Mouse (Mus musculus) ES-E14 (cell line): ENCODE measurements around the gene Kcnab1. TPM values are rescaled to one million over a fixed set of nuclear protein-coding genes. Genes with fewer than 3 reads are reported as not detected.

ENCODE experiments used
- DNase-seq: peaks from one replicate; pipeline ENCODE4 v3.0.0-alpha.2; 2013; ENCODE audit warnings: low read depth, low spot score
- H3K27ac ChIP-seq: 2 replicates; pipeline ENCODE4 v1.5.1; 2012; ENCODE audit warnings: low read depth, mild to moderate bottlenecking, low read length, moderate library complexity, mixed read lengths; ENCODE audit not compliant: poor library complexity, insufficient read depth, severe bottlenecking
- H3K36me3 ChIP-seq: 2 replicates; pipeline ENCODE4 v1.6.1; 2012; ENCODE audit warnings: mild to moderate bottlenecking, low read length, moderate library complexity, mixed read lengths; ENCODE audit not compliant: control insufficient read depth, poor library complexity, insufficient read depth, severe bottlenecking
- H3K4me1 ChIP-seq, 2 experiments: fragments of 150-350 bp in 1 of 2; sonication (generic) in 1 of 2; 2 replicates each; pipeline ENCODE4 v1.6.1; 2012; ENCODE audit warnings: low read length in 2 of 2, mild to moderate bottlenecking in 1 of 2, mixed read lengths in 1 of 2; ENCODE audit not compliant: control insufficient read depth in 2 of 2, insufficient read depth in 2 of 2, poor library complexity in 1 of 2
- H3K4me3 ChIP-seq, 2 experiments: fragments of 150-350 bp in 1 of 2; sonication (generic) in 1 of 2; 2 replicates each; pipeline ENCODE4 v1.5.1; 2012; ENCODE audit warnings: low read length in 2 of 2, low read depth in 1 of 2, mild to moderate bottlenecking in 1 of 2, mixed read lengths in 1 of 2; ENCODE audit not compliant: insufficient read depth in 1 of 2, poor library complexity in 1 of 2, severe bottlenecking in 1 of 2
- H3K9ac ChIP-seq: 2 replicates; pipeline ENCODE4 v1.6.1; 2012; ENCODE audit warnings: low read depth, mild to moderate bottlenecking, low read length, mixed read lengths; ENCODE audit not compliant: poor library complexity, insufficient read depth, severe bottlenecking
- H3K9me3 ChIP-seq: fragments of 150-350 bp; sonication (generic); 2 replicates; pipeline ENCODE4 v1.6.1; 2012; ENCODE audit warnings: low read depth, mild to moderate bottlenecking, low read length; ENCODE audit not compliant: control insufficient read depth, insufficient read depth
- CHD2 ChIP-seq: IDR thresholded peaks from 2 replicates; pipeline ENCODE4 v1.6.1; 2014; ENCODE audit warnings: mild to moderate bottlenecking, low read depth, low read length, inconsistent platforms
- HCFC1 ChIP-seq: IDR thresholded peaks from 2 replicates; pipeline ENCODE4 v1.6.1; 2012; ENCODE audit warnings: low read length, inconsistent platforms, borderline replicate concordance; ENCODE audit not compliant: insufficient read depth
- MAFK ChIP-seq: IDR thresholded peaks from 2 replicates; pipeline ENCODE4 v1.6.1; 2014; ENCODE audit warnings: mild to moderate bottlenecking, low read depth, low read length, inconsistent platforms; ENCODE audit not compliant: insufficient read depth
- ZC3H11A ChIP-seq: IDR thresholded peaks from 2 replicates; pipeline ENCODE4 v1.6.1; 2012; ENCODE audit warnings: low read depth, mild to moderate bottlenecking, inconsistent platforms, low read length, borderline replicate concordance
- ZNF384 ChIP-seq: IDR thresholded peaks from 2 replicates; pipeline ENCODE4 v1.6.1; 2012; ENCODE audit warnings: low read depth, low read length, inconsistent platforms
- in situ Hi-C, 2 experiments: fragments of 600-800 bp; cut with MboI; formaldehyde crosslinking; loops; one replicate each; pipeline ENCODE4 v1.15.1; 2025; ENCODE audit warnings: low sequenced_read_pairs in 2 of 2, inconsistent platforms in 1 of 2; ENCODE audit not compliant: unreplicated experiment in 2 of 2
- total RNA-seq: library from RNA; depleted of rRNA; stranded (reverse); fragments of 300-350 nt; gene quantifications from 2 replicates; pipeline ENCODE4 v1.2.3, GENCODE M21; 2012

The Kcnab1 gene
- total RNA-seq, 1 experiment: 0.45 TPM

GRCm38 (mm10) chr3:65340173-65340951 lies 231.2 kb downstream of the Kcnab1 start:
- no peak overlapping the region for H3K27ac ChIP-seq
- no peaks in the 10 kb centered on the region for H3K9me3 ChIP-seq

GRCm38 (mm10) chr3:65346176-65346575 lies 237.0 kb downstream of the Kcnab1 start:
- no peak overlapping the region for H3K4me3 ChIP-seq
- in situ Hi-C loops: no loop called here
- H3K4me1 ChIP-seq: no peaks in the 10 kb centered on the region
- H3K9me3 ChIP-seq: no peaks in the 10 kb centered on the region
- DNase-seq: no peak
- H3K9ac ChIP-seq: no peak overlapping the region
- no peak overlapping the region for H3K27ac ChIP-seq
- no peak for TF ChIP-seq ZC3H11A
- no peak for TF ChIP-seq HCFC1
- no peak for TF ChIP-seq MAFK
- TF ChIP-seq CHD2: no peak
- no peak for TF ChIP-seq ZNF384
- H3K36me3 ChIP-seq: no peaks in the 10 kb centered on the region

More at GRCm38 (mm10) chr3:65340173-65340951, 231.2 kb downstream of the Kcnab1 start:
- no peaks in the 10 kb centered on the region for H3K36me3 ChIP-seq
- H3K9ac ChIP-seq: no peak overlapping the region
- no peak for DNase-seq
- no peak overlapping the region for H3K4me3 ChIP-seq
- H3K4me1 ChIP-seq: no peaks in the 10 kb centered on the region
- TF ChIP-seq HCFC1 (no peak), ZNF384 (no peak), MAFK (no peak), ZC3H11A (no peak), CHD2 (no peak)
- in situ Hi-C loops: no loop called here

GRCm38 (mm10) chr3:65352278-65353127 lies 243.3 kb downstream of the Kcnab1 start:
- H3K36me3 ChIP-seq: no peaks in the 10 kb centered on the region
- in situ Hi-C loops: no loop called here
- H3K27ac ChIP-seq: no peak overlapping the region
- no peaks in the 10 kb centered on the region for H3K4me1 ChIP-seq
- no peak overlapping the region for H3K4me3 ChIP-seq
- TF ChIP-seq CHD2 (no peak), ZNF384 (peak; percentile 63)
- H3K9me3 ChIP-seq: no peaks in the 10 kb centered on the region
- peak; percentile 22 for DNase-seq
- no peak overlapping the region for H3K9ac ChIP-seq

GRCm38 (mm10) chr3:65353263-65354037 lies 244.3 kb downstream of the Kcnab1 start:
- H3K4me3 ChIP-seq: no peak overlapping the region
- H3K9ac ChIP-seq: no peak overlapping the region
- no peaks in the 10 kb centered on the region for H3K4me1 ChIP-seq
- H3K9me3 ChIP-seq: no peaks in the 10 kb centered on the region
- H3K36me3 ChIP-seq: no peaks in the 10 kb centered on the region
- H3K27ac ChIP-seq: no peak overlapping the region
- in situ Hi-C loops: no loop called here
- TF ChIP-seq ZNF384 (no peak), HCFC1 (no peak), MAFK (no peak), ZC3H11A (no peak), CHD2 (no peak)
- DNase-seq: no peak
